Mouse (Mus musculus) urinary bladder, adult 2 months (tissue): ENCODE measurements around the gene Pomt2. TPM values are rescaled to one million over a fixed set of nuclear protein-coding genes. Genes with fewer than 3 reads are reported as not detected.

Experiments used
- polyA plus RNA-seq: library from polyadenylated mRNA; depleted of rRNA; stranded (reverse); fragments of >200 nt; gene quantifications from 2 replicates; pipeline ENCODE4 v1.2.3, GENCODE M21; 2012; rRNA removed

The Pomt2 gene
- polyA plus RNA-seq, 1 experiment = 13.9 TPM

Other genes with a start within 250 kb of the Pomt2 start
- gene Cipc, start 200.9 kb downstream of the Pomt2 start, polyA plus RNA-seq = 46.4 and 52.3 TPM in 2 replicates
- not detected in 2 replicates for gene Zdhhc22, start 157.5 kb downstream of the Pomt2 start, polyA plus RNA-seq
- 0.13 and 0.19 TPM in 2 replicates for gene Tmem63c, start 126.6 kb downstream of the Pomt2 start, polyA plus RNA-seq
- 62.6 and 64.4 TPM in 2 replicates for gene Ngb, start 45.4 kb downstream of the Pomt2 start, polyA plus RNA-seq
- 70.0 and 90.4 TPM in 2 replicates for gene Gstz1, start 803 bp downstream of the Pomt2 start, polyA plus RNA-seq
- gene Samd15, start 51.8 kb upstream of the Pomt2 start, polyA plus RNA-seq = 0.43 and 0.56 TPM in 2 replicates
- 8.8 and 10.2 TPM in 2 replicates for gene Tmed8, start 52.5 kb upstream of the Pomt2 start, polyA plus RNA-seq
- gene Noxred1, start 90.8 kb upstream of the Pomt2 start, polyA plus RNA-seq = 0.68 and 0.73 TPM in 2 replicates
- gene Vipas39, start 118.3 kb upstream of the Pomt2 start, polyA plus RNA-seq = 37.7 and 39.7 TPM in 2 replicates
- 165 and 175 TPM in 2 replicates for gene Ahsa1, start 118.5 kb upstream of the Pomt2 start, polyA plus RNA-seq
- 0.26 and 0.44 TPM in 2 replicates for gene Ism2, start 151.7 kb upstream of the Pomt2 start, polyA plus RNA-seq
- 52.8 and 58.6 TPM in 2 replicates for gene Sptlc2, start 240.4 kb upstream of the Pomt2 start, polyA plus RNA-seq